Mouse (Mus musculus) liver, embryonic 18 days (tissue): ENCODE data around the gene L3hypdh. TPM values are rescaled to one million over a fixed set of nuclear protein-coding genes. Genes with fewer than 3 reads are reported as not detected.

Source experiments
- polyA plus RNA-seq: library from polyadenylated mRNA; depleted of rRNA; stranded (reverse); fragments of >200 nt; gene quantifications from 2 replicates; pipeline ENCODE4 v1.2.3, GENCODE M21; 2012; rRNA removed

Gene L3hypdh
- 16.5 and 17.5 TPM in 2 replicates for polyA plus RNA-seq

GRCm38 (mm10) chr12:72085329-72086165 is at the start of gene L3hypdh, which contains the start of gene Jkamp:
Gene L3hypdh, minus strand, starts transcription at chr12:72085439.
Gene Jkamp, plus strand, starts transcription at chr12:72085589.

DNA sequence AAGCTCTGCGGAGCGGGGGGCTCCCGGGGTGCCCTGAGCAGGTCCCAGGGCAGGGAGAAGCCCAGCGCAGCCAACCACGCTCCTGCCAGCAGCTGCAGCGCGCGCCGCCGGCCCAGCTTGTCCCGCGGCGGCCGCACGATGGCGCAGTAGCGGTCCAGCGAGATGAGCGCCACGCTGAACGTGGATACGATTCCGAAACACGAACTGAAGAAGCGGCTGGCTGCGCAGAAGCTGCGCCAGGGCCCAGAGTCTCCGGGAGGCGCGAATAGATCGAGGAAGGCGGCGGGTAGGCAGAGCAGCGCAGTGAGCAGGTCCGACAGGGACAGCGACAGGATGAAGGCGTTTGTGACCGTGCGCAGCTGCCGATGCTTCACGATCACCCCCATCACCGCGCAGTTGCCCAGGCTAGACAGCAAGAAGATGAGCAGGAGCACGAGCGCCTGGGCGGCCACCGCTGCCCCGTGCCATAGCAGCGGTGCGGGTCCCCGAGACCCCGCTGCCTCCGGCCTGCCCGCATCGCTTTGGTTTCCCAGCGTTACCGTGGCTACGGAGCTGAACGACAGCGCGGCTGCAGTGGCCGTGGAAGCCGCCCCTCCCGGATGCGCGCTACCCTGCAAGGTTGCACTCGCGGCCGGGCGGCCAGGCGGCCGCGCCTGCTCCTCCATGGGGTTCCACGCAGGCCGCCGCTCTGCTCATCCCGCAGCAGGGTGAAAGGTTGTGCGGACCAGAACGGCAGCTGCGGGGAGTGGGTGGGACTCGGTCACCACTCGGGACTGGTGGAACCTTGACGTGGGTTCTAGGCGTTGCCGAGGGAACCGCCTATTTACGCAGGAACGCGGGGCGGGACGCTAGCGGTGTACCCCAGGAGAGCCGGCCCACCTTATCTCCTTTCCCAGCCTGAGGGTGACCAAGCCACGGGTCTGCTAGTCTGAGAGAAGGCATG is 14.6 kb downstream of the L3hypdh start, which contains the start of gene Gpr135:
Gene Gpr135 (minus strand): TSS at position 799 of the 943 bp plus-strand sequence.

Other genes starting within 250 kb of the L3hypdh start
- 1.3 TPM in 2 replicates for gene Gpr135, start 14.3 kb downstream of the L3hypdh start, polyA plus RNA-seq
- 17.5 and 19.5 TPM in 2 replicates for gene Jkamp, start 150 bp upstream of the L3hypdh start, polyA plus RNA-seq
- gene Ccdc175, start 99.6 kb upstream of the L3hypdh start, polyA plus RNA-seq, result not detected in 2 replicates